Mouse (Mus musculus): ENCODE measurements around the gene Gm20388.
"Not testable (repeated sequence)": the region's sequence is repeated elsewhere in the genome, so short reads cannot be mapped to it uniquely, and the experiment has no call there.

Gene Gm20388

DNA sequence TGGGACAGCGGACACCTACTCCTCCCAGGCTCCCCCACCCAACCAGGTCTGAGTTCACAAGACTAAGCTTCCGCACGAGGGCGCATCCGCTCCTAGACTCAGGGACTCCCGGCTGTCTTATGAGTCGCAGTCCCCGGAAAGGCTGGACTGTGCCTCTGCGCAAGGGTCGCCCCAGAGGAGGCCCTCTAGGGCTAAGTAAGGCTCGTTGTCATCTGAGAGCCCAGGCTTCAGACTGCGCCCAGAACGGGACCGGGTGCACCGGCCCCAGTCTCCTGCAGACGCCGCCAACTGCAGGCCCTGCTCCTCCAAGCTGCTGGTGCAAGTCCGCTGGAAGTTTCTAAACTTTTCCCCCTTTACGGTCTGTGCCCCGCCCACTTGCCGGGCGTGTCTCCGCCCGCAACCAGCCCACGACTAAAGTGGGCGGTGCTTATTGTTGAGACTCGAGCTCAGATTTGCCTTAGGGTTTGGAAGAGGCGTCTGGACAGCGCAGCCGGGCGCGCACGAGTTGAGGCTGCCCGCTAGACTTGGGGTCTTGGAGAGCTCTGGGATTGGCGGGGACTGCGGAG lies 1214.8 kb downstream of the Gm20388 start:
- peak; percentile 99 for DNase-seq (ENCODE audit: extremely low read depth, insufficient read length, low spot score)

DNA sequence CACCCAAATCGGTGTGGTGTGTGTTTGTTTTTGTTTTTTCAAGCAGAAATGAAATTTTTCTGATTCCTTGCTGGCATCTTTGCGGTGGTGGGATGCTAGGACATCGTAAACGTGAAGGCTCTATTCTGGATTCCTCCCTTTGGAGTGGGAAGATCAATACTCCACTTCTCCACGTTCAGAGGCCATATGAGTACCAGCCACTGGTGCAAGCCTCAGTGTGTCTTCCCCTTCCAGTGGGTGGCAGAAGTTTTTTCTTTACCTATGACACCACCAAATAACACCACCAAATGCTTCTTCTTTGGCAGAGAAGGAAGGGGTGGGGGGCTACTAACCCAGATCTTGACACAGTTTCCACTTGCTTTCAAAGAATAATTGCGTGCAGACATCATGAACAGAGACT lies 1215.5 kb downstream of the Gm20388 start:
- DNase-seq (ENCODE audit: extremely low read depth, insufficient read length, low spot score): no peak

DNA sequence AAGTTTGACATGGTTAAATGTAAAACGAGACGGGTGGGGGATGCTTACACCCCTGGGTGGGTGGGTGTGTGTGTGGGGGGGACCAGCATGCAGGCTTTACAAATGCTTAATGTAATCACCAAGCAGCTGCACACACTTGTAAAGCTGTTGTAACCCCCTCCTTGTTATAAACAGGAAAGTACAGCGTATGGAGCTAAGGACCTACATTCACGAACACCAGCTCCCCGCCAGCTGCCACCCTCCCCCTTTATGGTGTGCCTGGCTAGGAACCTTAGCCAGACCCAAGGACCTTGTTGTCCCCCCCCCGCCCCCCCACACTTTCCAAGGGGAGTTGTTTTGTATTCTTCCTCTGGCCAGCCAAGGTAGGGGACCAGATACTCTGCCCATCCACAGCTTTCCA lies 1216.1 kb downstream of the Gm20388 start:
- no peak for DNase-seq (ENCODE audit: extremely low read depth, insufficient read length, low spot score)

DNA sequence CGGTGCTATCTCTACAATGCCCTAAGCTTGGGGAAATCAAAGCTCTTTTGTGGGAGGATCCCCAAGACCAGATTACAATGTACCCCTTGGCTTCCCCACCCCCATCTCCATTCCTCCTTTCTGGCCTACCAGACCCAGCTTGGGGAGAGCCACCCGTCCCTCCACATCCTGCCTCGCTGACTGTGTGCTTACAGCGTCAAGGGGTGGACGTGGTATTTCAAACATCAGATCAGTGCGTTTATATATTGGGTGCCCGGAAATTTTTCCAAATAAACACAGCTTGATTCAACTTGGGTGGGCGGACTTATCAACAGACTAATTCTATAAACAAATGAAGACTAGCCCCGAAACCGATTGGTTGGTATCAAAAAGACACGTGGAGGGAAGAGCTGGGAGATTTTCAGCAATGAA lies 1216.7 kb downstream of the Gm20388 start:
- no peak for DNase-seq (ENCODE audit: extremely low read depth, insufficient read length, low spot score)

DNA sequence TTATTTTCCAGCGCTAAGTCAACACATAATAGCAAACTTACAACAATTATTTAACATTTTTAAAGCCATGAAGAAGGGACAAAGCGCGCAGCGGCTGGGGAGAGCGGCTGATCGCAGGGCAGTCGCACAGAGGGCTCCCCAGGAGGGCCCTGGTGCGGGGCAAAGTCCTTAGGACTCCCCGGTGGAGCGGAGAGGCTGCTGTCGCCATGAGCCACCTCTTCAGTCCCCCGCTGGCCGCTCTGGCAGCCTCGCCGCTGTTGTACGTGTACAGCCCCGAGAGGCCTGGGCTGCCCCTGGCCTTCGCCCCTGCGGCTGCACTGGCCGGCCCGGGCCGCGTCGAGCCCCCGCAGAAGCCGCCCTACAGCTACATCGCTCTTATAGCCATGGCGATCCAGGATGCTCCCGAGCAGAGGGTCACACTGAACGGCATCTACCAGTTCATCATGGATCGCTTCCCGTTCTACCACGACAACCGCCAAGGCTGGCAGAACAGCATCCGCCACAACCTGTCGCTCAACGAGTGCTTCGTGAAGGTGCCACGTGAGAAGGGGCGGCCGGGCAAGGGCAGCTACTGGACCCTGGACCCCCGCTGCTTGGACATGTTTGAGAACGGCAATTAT lies 1217.2 kb downstream of the Gm20388 start, which contains the start of gene Foxl1:
Foxl1 (plus strand) TSS at position 185 of the 620 bp plus-strand sequence.
- DNase-seq (ENCODE audit: extremely low read depth, insufficient read length, low spot score): no peak

DNA sequence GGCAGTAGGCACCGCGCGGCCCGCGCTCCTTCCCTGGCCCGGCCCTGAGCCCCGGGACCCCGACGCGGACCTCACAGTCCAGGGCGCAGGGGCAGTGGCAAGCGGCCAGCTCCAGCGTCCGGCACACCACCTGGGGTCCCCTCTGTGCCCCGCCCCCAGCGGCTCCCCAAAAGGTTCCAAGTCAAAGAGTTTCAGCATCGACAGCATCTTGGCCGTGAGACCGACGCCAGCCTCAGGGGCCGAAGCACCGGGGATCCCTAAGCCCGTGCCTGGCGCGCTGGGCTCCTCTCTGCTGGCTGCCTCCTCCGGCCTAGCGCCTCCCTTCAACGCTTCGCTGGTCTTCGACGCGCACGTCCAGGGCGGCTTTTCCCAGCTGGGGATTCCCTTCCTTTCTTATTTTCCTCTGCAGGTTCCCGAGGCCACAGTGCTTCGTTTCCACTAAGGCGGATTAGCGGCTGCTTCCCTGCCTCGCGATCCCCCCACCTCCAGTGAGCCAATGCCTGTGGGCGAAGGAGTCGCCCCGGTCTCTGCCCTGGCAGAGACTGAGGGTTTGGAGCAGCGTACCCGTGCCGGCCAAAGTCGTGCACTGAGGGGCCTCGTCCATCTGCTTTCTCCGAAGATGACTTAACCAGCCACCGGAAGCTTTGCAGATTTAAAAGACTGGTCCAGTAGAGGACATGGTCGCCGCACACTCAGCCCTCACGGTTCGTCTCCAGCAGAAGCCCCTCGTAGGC lies 1218.1 kb downstream of the Gm20388 start:
- no peak for DNase-seq (ENCODE audit: extremely low read depth, insufficient read length, low spot score)

DNA sequence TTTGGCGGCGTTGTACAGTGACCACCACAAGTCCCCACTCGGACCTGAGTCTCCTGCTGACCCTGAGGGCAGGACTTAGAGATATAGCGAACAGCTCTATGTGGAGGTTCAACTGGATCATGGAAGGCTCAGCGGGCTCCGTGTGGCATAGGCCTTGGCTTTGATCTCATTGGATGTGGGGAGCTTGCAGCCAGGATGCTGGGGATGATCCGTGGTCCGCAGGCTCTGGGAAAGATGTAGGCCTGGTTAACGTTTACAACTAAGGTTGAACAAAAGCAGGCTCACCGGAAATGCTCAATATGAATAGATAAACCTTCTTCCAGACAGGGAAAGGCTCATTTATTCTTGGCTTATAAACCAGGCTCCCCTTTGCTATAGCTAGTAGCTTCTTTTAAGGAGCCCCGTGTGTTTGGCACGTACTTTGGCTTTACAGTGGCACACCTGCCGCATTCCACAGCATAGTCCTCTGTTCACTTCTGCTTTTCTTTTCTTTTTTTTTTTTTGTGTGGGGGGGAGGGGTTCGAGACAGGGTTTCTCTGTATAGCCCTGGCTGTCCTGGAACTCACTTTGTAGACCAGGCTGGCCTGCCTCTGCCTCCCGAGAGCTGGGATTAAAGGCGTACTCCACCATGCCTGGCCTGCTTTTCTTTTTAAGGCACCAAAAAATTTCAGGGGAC lies 1218.8 kb downstream of the Gm20388 start:
- no peak for DNase-seq (ENCODE audit: extremely low read depth, insufficient read length, low spot score)

DNA sequence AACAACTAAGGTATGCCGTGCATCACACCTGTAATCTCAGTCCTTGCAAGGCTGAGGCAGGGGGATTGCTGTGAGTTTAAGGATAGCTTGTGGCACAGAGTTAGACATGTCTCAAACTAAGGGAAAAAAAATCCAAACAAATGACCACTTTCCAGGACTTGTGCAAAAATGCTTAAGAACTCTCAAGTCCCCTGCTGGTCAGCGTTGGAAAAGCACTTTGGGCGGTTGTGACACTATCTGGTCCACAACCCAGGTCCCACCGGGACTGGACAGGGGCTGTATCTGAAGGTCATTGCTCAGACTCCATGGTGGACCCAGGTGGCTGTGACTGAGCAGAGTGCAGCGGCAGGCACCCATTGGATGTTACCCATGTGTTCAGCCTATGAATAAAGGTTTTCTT lies 1219.9 kb downstream of the Gm20388 start:
- no peak for DNase-seq (ENCODE audit: extremely low read depth, insufficient read length, low spot score)

DNA sequence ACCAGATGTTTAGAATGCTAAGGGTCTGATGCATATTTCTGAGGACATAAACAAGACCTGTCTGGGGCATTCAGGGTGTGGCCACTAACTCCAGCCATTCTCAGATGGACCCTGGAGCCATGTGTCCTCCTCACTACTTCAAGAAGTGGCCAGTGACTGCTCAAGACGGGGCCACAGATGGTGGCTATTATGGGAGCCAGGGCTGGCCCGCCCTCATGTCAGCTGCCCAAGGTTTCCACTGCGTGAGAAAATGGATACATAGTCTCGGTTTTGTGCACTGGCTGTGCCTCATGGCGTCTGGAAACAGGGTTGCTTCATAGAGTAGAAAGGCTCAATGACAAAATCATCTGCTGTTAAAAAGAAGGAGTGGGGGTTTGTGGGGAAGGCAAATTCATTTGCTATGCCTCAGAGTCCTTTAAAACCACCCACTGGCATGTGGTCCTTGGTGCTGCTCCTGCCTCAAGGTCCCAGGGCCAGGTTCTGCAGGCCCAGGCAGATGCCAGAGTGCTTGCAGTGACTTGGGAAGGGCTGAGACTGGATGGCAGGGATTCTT lies 1222.4 kb downstream of the Gm20388 start:
- DNase-seq (ENCODE audit: extremely low read depth, insufficient read length, low spot score): peak; percentile 76

DNA sequence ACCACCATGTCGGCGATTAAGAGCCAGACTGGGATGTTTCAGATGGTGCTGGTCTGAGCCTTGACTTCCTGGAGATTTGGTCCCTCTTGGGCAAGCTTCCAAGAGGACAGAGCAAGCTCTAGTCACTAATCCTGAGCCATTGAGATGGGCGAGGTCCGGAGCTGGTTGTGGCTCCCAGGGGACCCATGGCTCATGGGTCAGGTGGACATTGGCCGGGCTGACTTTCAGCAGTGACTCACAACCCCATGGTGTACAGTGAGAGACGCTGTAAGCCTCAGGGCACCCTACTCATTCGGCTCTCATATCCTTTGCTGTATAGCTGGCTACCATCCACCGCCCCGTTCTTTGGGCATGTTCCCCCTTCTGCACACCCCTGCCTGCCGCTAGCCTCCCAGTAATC lies 1223.5 kb downstream of the Gm20388 start:
- peak; percentile 97 for DNase-seq (ENCODE audit: extremely low read depth, insufficient read length, low spot score)

DNA sequence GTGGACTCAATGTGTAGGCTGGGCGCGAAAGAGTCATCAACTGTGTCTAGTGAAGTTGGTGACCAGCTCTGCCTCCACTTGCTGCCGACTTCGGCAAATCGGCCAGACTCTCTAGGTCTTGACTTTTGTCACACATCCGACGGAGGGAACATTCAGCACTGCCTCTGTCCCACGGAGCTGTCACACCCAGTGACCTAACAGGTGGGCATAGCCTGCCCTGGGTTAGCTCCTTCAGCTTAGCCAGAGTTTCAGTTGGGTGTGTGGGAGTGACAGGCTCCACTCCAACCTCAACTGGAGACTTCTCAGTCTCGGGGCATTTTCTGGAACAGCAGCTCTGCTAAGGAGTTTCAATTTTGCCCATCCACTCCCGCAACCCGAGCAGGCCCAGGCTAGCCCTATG lies 1223.9 kb downstream of the Gm20388 start:
- no peak for DNase-seq (ENCODE audit: extremely low read depth, insufficient read length, low spot score)

DNA sequence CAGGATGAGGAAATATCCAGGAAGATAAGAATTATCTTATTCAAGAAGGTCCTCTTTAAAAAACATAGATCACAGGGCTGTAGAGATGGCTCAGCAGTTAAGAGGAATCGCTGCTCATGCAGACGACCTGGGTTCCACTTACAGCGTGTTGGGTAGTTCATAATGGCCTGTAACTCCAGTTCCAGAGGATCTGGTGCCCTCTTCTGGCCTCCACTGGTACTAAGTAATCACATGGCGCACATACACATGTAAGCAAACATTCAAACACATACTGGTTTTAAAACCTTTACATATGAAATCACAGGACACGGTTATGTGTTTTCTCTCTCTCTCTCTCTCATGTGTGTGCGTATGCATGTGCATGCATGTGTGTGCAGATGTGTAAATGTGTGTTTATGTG lies 1226.2 kb downstream of the Gm20388 start:
- DNase-seq (ENCODE audit: extremely low read depth, insufficient read length, low spot score): no peak

DNA sequence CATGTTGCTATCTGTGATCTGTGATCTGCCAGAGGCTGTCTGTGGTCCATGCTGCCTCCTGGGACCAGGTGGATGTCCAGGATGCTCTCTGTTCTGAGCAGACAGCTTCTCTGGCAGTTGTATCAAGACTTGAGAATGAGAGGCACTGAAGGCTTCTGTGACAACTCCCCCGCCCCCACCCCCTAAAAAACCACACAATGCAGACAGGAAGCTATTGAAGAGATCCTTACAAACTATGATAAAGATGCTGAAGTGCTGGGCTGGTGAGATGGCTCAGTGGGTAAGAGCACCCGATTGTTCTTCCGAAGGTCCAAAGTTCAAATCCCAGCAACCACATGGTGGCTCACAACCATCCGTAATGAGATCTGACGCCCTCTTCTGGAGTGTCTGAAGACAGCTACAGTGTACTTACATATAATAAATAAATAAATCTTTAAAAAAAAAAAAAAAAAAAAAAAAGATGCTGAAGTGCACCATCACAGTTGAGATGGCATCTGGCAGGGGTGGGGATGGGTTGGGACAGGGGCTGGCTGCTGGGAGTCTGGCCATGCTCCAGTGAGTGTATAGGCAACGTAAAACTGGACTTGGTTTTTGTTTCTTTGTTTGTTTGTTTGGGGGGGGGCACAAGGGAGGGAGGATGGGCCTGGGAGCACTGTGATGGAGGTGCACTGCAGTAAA lies 1235.0 kb downstream of the Gm20388 start:
- DNase-seq (ENCODE audit: extremely low read depth, insufficient read length, low spot score): not testable (repeated sequence)

DNA sequence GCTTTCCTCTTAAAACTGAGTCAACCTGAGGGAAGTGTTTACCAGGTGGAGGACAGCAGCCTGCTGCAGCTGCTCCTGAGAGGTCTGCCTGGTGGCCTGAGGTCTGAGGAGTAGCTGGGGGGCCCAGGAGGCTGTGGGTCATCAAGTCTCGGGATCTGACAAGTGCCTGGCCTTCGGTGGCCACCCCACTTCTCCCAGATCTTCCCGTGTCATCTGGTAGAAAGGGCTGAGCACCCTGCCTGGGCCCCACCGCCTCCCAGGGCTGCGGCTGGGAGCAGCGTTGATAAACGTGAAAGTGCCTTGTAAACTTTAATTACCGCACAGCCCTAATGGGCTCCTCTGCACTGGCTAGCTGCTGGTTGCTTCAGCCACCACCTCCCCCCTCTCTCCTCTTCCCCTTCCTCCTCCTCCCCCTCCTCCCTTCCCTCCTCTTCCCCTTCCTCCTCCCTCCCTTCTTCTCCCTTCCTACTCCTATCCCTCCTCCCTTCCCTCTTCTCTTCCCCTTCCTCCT lies 1238.0 kb downstream of the Gm20388 start:
- no peak for DNase-seq (ENCODE audit: extremely low read depth, insufficient read length, low spot score)

DNA sequence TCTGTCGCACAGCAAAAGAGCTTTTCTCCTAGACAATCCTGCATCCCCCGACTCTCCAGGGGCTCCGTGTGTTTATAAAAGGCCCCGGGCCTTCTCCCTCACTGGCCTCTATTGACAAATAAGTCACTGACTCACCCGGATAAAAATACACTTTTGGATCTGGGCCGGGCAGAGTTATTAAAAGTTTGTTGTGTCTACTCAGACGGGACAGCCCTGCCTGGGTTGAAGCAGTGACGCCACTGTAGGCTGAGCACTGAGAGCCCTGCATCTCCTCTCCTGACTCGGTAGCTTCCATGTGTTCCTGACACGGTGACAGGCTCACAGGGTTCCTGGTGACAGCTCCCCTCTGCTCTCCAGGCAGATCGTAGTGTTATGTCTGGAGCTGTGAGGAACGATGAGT lies 1241.8 kb downstream of the Gm20388 start:
- DNase-seq (ENCODE audit: extremely low read depth, insufficient read length, low spot score): peak; percentile 32

DNA sequence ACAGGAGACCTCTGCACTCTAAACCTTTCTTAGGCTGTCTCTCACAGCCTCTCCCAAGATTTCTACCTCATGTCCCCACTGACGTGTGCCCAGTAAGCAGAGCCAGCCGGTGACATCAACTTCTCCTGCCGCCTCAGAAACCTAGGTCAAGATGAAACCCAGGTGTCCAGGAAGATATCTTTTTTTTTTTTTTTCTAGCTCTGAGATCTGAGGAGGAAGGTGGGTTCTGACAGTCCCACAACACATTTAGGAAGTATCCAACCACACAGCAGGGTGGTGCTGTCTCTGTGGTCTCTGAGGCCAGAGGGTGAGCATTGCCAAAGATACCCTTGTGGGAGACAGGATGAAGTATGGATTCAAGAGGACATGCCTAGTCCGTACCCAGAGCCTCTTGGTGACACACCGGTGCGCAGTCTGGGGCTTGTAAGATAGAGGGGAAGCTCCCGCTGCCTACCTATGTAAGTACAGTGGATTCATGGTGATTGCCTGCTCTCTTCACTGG lies 1246.4 kb downstream of the Gm20388 start:
- DNase-seq (ENCODE audit: extremely low read depth, insufficient read length, low spot score): no peak

DNA sequence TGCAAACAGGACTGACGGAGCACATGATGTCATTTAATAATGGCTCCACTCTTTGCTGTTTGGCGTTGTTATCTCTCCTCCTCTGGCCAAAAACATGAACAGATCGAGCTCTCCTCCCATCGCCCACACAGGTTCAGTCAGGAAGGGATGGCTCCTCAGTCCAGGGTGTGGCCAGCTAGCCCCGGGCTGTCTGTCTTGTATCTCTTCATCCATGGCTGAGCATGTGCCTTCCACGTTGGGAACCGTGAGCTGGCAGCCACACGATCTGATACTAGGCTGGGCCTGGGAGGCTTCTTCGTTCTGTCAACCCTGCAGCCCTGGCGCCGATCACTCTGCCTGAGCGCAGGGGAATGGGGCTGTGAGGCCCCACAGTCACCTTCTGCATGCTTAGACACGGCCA lies 1248.2 kb downstream of the Gm20388 start:
- DNase-seq (ENCODE audit: extremely low read depth, insufficient read length, low spot score): no peak

DNA sequence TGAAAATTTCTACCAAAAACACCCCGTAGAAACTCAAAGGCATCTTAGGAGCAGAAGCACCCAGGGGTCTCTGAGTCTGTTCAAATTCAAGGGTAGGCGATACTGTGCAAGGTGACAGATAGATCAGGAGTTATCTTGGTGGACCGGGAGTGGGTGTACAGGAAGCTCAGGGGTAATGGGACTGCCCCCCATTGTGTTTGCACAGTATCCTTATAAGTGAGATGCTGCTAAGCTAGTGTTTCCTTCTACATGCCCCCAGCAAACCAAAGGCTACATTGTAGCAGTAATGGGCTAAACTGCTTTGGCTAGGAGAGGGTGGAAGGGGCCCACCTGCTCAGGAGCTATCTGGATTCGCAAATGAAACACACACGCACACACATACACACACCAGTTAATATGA lies 1250.8 kb downstream of the Gm20388 start:
- DNase-seq (ENCODE audit: extremely low read depth, insufficient read length, low spot score): no peak

DNA sequence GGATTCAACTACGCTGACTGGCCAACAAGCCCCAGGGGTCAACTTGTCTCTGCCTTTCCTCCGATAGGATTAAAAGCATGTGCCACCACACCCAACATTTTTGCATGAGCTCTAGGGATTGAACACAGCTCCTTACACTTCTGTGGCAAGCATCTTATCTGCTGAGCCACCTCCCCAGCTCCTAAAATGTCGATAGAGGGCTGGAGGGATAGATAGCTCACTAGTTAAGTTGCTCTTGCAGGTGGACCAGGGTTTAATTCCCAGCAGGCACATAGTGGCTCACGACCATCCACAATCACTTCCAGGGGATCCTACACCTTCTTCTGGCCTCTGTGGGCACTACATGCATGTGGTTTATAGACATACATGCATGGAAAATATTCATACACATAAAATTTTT lies 1251.8 kb downstream of the Gm20388 start:
- DNase-seq (ENCODE audit: extremely low read depth, insufficient read length, low spot score): no peak

Measured in 3134 (cell line).